Mouse (Mus musculus): ENCODE results near the gene Rnf26. TPM values are rescaled to one million over a fixed set of nuclear protein-coding genes. Genes with fewer than 3 reads are reported as not detected.
"Not testable (repeated sequence)": the region's sequence is repeated elsewhere in the genome, so short reads cannot be mapped to it uniquely, and the experiment has no call there.

Rnf26 gene
- total RNA-seq, 2 experiments from 2014 or later, result 13.5 to 23.6 TPM

- ATAC-seq (replicated peaks; ENCODE audit: low FRiP score, poor library complexity, severe bottlenecking), result peak; percentile 76
Observed at GRCm38 (mm10) chr9:44125546-44126428, 12.5 kb upstream of the Rnf26 start.

- ATAC-seq (replicated peaks; ENCODE audit: low FRiP score, poor library complexity, severe bottlenecking), result no peak
Observed at GRCm38 (mm10) chr9:44125026-44125425, 11.7 kb upstream of the Rnf26 start.

GRCm38 (mm10) chr9:44124317-44124716, 11.0 kb upstream of the Rnf26 start:
- peak; percentile 63; the same call in 1 of the 2 replicates for ATAC-seq (replicated peaks; ENCODE audit: low FRiP score, poor library complexity, severe bottlenecking)

GRCm38 (mm10) chr9:44119948-44120465, 6.7 kb upstream of the Rnf26 start:
- ATAC-seq (replicated peaks; ENCODE audit: low FRiP score, poor library complexity, severe bottlenecking), result no peak

- ATAC-seq (replicated peaks; ENCODE audit: low FRiP score, poor library complexity, severe bottlenecking), result peak; percentile 68
Observed at GRCm38 (mm10) chr9:44119011-44119410, 5.7 kb upstream of the Rnf26 start.

GRCm38 (mm10) chr9:44116182-44116581, 2.9 kb upstream of the Rnf26 start:
- no peak for ATAC-seq (replicated peaks; ENCODE audit: low FRiP score, poor library complexity, severe bottlenecking)

GRCm38 (mm10) chr9:44115599-44115998, 2.3 kb upstream of the Rnf26 start:
- ATAC-seq (replicated peaks; ENCODE audit: low FRiP score, poor library complexity, severe bottlenecking), result no peak

GRCm38 (mm10) chr9:44114453-44114852, 1.1 kb upstream of the Rnf26 start:
- ATAC-seq (replicated peaks; ENCODE audit: low FRiP score, poor library complexity, severe bottlenecking), result no peak

- not testable (repeated sequence) for ATAC-seq (replicated peaks; ENCODE audit: low FRiP score, poor library complexity, severe bottlenecking)
Observed at GRCm38 (mm10) chr9:44111909-44112308, 1.4 kb downstream of the Rnf26 start.

- peak; percentile 45; the same call in 1 of the 2 replicates for ATAC-seq (replicated peaks; ENCODE audit: low FRiP score, poor library complexity, severe bottlenecking)
Observed at GRCm38 (mm10) chr9:44109360-44110095, 3.8 kb downstream of the Rnf26 start.

- ATAC-seq (replicated peaks; ENCODE audit: low FRiP score, poor library complexity, severe bottlenecking), result no peak
Observed at GRCm38 (mm10) chr9:44108269-44109055, 4.9 kb downstream of the Rnf26 start.

- ATAC-seq (replicated peaks; ENCODE audit: low FRiP score, poor library complexity, severe bottlenecking), result no peak
Observed at GRCm38 (mm10) chr9:44107557-44108179, 5.6 kb downstream of the Rnf26 start.

GRCm38 (mm10) chr9:44107110-44107509, 6.2 kb downstream of the Rnf26 start, which contains the start of gene C1qtnf5:
TSS of gene C1qtnf5 (plus strand) at chr9:44107245.
- no peak for ATAC-seq (replicated peaks; ENCODE audit: low FRiP score, poor library complexity, severe bottlenecking)

- ATAC-seq (replicated peaks; ENCODE audit: low FRiP score, poor library complexity, severe bottlenecking), result no peak
Observed at GRCm38 (mm10) chr9:44106596-44106995, 6.7 kb downstream of the Rnf26 start.

- ATAC-seq (replicated peaks; ENCODE audit: low FRiP score, poor library complexity, severe bottlenecking), result no peak
Observed at GRCm38 (mm10) chr9:44106182-44106581, 7.1 kb downstream of the Rnf26 start.

GRCm38 (mm10) chr9:44105781-44106180, 7.5 kb downstream of the Rnf26 start:
- no peak for ATAC-seq (replicated peaks; ENCODE audit: low FRiP score, poor library complexity, severe bottlenecking)

GRCm38 (mm10) chr9:44104881-44105280, 8.4 kb downstream of the Rnf26 start:
- ATAC-seq (replicated peaks; ENCODE audit: low FRiP score, poor library complexity, severe bottlenecking), result no peak

GRCm38 (mm10) chr9:44101490-44101889, 11.8 kb downstream of the Rnf26 start, which contains the start of gene Mfrp:
TSS of gene Mfrp (plus strand) at chr9:44101729.
- no peak for ATAC-seq (replicated peaks; ENCODE audit: low FRiP score, poor library complexity, severe bottlenecking)

GRCm38 (mm10) chr9:44096536-44096935, 16.8 kb downstream of the Rnf26 start:
- ATAC-seq (replicated peaks; ENCODE audit: low FRiP score, poor library complexity, severe bottlenecking), result no peak
